Mouse (Mus musculus) left cerebral cortex, postnatal 36 days (tissue): ENCODE measurements around the gene Eri2. TPM values are rescaled to one million over a fixed set of nuclear protein-coding genes. Genes with fewer than 3 reads are reported as not detected.
A peak's percentile ranks its signal among the peaks of the same experiment; 100 is the strongest.
"Not testable (repeated sequence)": the region's sequence is repeated elsewhere in the genome, so short reads cannot be mapped to it uniquely, and the experiment has no call there.

ENCODE experiments used
- DNase-seq, 2 experiments: peaks; one replicate each; pipeline ENCODE4 v3.0.0; 2021 to 2022; ENCODE audit warnings: low spot score in 2 of 2, mixed read lengths in 1 of 2
- intact Hi-C: fragments of 180-260 bp; cut with DNase I; formaldehyde crosslinking; loops from one replicate; pipeline ENCODE4 v1.15.1; 2025
- total RNA-seq, 2 experiments: library from RNA; stranded (reverse); gene quantifications; 2 replicates each; pipeline ENCODE4 v1.2.3; 2021

The Eri2 gene
- total RNA-seq, 2 experiments from 2014 or later = 5.4 to 7.5 TPM

GRCm38 (mm10) chr7:119748761-119749160 is 45.1 kb downstream of the Eri2 start:
- no peak for DNase-seq
- intact Hi-C loops = no loop called here

DNA sequence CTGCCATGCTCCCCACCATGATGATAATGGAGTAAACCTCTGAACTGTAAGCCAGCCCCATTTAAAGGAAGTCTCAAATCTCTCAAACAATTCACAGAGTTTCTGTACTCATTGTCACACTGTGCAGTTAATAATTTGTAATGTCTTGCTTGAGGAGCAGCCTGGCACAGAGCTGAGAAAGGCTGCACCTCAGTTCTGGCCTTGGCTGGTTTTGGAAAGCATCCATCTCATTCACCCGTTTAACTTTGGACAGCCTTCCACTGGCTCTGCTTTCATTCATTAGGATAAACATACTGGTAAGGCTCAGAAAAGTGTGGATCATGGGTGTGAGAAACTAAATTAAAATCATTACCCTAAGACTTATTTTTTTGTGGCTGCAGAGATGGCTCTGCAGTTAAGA is 48.0 kb downstream of the Eri2 start:
- DNase-seq = no peak
- intact Hi-C loops = no loop called here

- DNase-seq = no peak
- intact Hi-C loops = no loop called here
Measured at GRCm38 (mm10) chr7:119744321-119744720, 49.5 kb downstream of the Eri2 start.

- DNase-seq, intact Hi-C loops: not testable (repeated sequence)
Measured at GRCm38 (mm10) chr7:119739798-119740468, 53.9 kb downstream of the Eri2 start.

GRCm38 (mm10) chr7:119738877-119739276 is 55.0 kb downstream of the Eri2 start:
- no peak for DNase-seq
- intact Hi-C loops = no loop called here

GRCm38 (mm10) chr7:119731262-119731661 is 62.6 kb downstream of the Eri2 start:
- intact Hi-C loops, DNase-seq: not testable (repeated sequence)

DNA sequence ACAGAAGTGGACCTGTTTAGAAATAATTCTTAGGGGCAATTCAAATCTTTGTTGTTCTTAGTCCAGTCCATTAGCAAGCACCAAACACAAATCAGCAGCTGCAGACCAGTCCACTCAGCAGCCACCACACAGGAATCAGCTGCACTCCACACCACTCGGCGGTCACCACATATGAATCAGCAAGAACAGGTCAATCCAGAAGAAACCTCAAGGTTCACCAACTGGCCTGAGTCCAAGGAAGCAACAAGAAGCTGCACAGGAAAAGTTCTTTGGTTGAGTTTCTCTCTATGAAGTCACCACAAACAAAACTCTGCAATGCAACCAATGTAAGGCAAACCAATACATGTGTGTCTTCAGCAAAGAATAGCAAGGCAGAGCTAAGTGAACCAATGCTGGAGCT is 66.2 kb downstream of the Eri2 start:
- no peak for DNase-seq
- intact Hi-C loops = no loop called here

GRCm38 (mm10) chr7:119720947-119721310 is 72.9 kb downstream of the Eri2 start:
- no peak for DNase-seq

DNA sequence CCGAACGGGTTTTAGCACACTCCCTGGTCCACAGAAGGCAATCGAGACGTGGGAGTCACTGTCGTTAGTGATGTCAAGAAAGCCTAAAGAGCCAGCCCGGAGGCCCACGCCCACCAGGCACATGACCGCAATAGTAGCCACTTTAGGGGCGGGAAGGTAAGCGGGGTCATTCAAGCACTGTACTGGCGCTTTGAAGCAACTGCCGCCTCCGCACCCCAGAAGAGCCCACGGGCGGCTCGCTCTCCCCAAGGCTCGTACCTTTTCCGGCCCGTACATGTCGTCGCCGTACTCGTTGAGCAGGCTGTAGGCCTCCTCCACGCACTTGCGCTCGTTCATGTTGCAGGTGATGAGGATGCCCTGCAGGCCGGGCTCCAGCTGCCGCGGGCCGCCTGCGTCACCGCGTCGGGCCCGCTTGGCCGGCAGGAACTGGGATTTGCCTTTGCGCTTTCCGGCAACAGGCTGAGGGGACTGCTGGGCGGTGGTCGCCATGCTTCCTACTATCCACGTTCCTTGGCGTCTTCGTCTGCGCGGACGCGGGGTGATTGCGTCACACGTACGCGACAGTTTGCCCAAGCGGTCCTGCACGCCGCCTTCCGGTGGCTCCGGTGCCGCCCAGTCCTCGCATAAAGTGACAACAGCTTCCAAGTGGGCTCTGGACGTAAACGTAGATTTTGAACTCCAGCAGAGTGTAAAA is 73.5 kb downstream of the Eri2 start, which contains the start of gene Thumpd1:
Gene Thumpd1, minus strand, starts transcription at position 546 of the 694 bp plus-strand sequence.
- intact Hi-C loops = loop anchor here (5.0 kb wide), 1 partner anchor 917 kb away; the partner anchor contains the start of gene Uqcrc2
- peak; percentile 96 for DNase-seq

More at GRCm38 (mm10) chr7:119720947-119721310, 72.9 kb downstream of the Eri2 start:
- intact Hi-C loops = loop anchor here (5.0 kb wide), 1 partner anchor 916 kb away; the partner anchor contains the start of gene Uqcrc2

Other genes with a start within 250 kb of the Eri2 start
- gene Acsm2, start 239.7 kb downstream of the Eri2 start, total RNA-seq = not detected
- not detected for gene Acsm1, start 187.0 kb downstream of the Eri2 start, total RNA-seq
- not detected for gene Acsm4, start 104.0 kb downstream of the Eri2 start, total RNA-seq
- 10 to 100 TPM; 42.4 to 44.7 TPM for gene Thumpd1, start 73.3 kb downstream of the Eri2 start, total RNA-seq
- not detected for gene Acsm3, start 33.1 kb downstream of the Eri2 start, total RNA-seq
- gene Rexo5, start 52 bp downstream of the Eri2 start, total RNA-seq = 1 to 10 TPM in 1 of 2 experiments, under 1 TPM in 1; 0.25 to 1.9 TPM
- gene Lyrm1, start 101.8 kb upstream of the Eri2 start, total RNA-seq = 10 to 100 TPM; 10.9 to 12.9 TPM
- gene Dcun1d3, start 102.2 kb upstream of the Eri2 start, total RNA-seq = 10 to 100 TPM; 24.4 to 27.0 TPM